In the genomic region with DNA sequence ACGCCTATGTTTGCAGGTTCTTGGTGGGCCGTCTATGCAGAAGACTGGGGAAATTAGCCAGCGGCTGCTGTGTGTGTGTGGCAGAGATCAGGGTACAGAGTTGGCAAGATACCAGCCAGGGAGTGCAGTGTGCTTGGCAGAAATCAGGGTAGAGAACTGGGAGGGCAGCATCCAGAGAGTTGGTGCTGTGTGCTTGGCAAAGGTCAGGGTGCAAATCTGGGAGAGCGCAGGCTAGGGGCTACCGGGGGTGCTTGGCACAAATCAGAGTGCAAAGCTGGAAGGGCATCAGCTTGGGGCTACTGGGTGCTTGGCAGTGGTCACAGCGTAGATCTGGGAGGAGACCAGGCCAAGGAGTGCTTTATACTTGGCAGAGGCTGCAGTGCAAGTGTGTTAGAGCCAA, we compare ENCODE assay signal across 19 mouse cellular contexts.
A peak's percentile ranks its signal among the peaks of the same experiment; 100 is the strongest.
DNase-seq lines count a peak whose midpoint lies in the region; ATAC-seq lines count a peak whose summit lies in the region.
"Had no signal": no experiment of that assay in that cellular context is flagged by ENCODE, and none has a peak within 500 bp of the region (broad histone marks: within the 10 kb centered on the region; RNA-seq: fewer than 3 reads in every experiment).

No protein-coding gene starts in this region.

- no peaks in the 10 kb centered on the region for H3K27me3 ChIP-seq in midbrain, embryonic 11.5 days (ENCODE audit: control insufficient read depth, insufficient read depth, low read length)
- 0 out of 2 replicates have a peak, but pooled peaks cover 2% of the 10 kb centered on the region for H3K27me3 ChIP-seq in midbrain, embryonic 16.5 days (ENCODE audit: control insufficient read depth, insufficient read depth, low read depth, low read length)
- peaks cover 21% of the 10 kb centered on the region for H3K27me3 ChIP-seq in limb, embryonic 10.5 days (ENCODE audit: low read depth, poor library complexity, severe bottlenecking)
- H3K27me3 ChIP-seq: CH12.LX; hindbrain, embryonic 13.5 days; kidney, embryonic 15.5 days; midbrain, embryonic 12.5 days; stomach, embryonic 15.5 days had no signal

- H3K4me3 ChIP-seq in midbrain, embryonic 11.5 days (ENCODE audit: low read depth, low read length) = no peak overlapping the region
- H3K4me3 ChIP-seq in midbrain, embryonic 16.5 days (ENCODE audit: low read depth, low read length) = no peak overlapping the region
- no peak overlapping the region for H3K4me3 ChIP-seq in limb, embryonic 10.5 days
- H3K4me3 ChIP-seq: embryonic facial prominence, embryonic 10.5 days; hindbrain, embryonic 13.5 days; kidney, embryonic 15.5 days; midbrain, embryonic 12.5 days; stomach, embryonic 15.5 days had no signal

- H3K9ac ChIP-seq in midbrain, embryonic 11.5 days (ENCODE audit: low read length) = no peak overlapping the region
- H3K9ac ChIP-seq in midbrain, embryonic 16.5 days (ENCODE audit: low read depth, low read length) = no peak overlapping the region
- H3K9ac ChIP-seq: hindbrain, embryonic 13.5 days; kidney, embryonic 15.5 days; midbrain, embryonic 12.5 days; stomach, embryonic 15.5 days had no signal

- WGBS in midbrain, embryonic 11.5 days = 93% methylated on average over 6 of the region's 6 CpGs
- WGBS in midbrain, embryonic 16.5 days = 86% methylated on average over 6 of the region's 6 CpGs
- 95% methylated on average over 6 of the region's 6 CpGs for WGBS in limb, embryonic 10.5 days

- H3K4me1 ChIP-seq in midbrain, embryonic 11.5 days (ENCODE audit: control insufficient read depth, insufficient read depth, low read length) = no peaks in the 10 kb centered on the region
- H3K4me1 ChIP-seq in midbrain, embryonic 16.5 days (ENCODE audit: control insufficient read depth, insufficient read depth, low read length) = 0 out of 2 replicates have a peak, but pooled peaks cover 2% of the 10 kb centered on the region
- peaks cover 10% of the 10 kb centered on the region for H3K4me1 ChIP-seq in limb, embryonic 10.5 days
- H3K4me1 ChIP-seq: midbrain, embryonic 12.5 days had no signal

- peak; percentile 65 for DNase-seq in adrenal gland, postnatal 10 days
- no peak for DNase-seq in adrenal gland, adult 8-10 months
- peak; percentile 56 to 78 for DNase-seq in heart, adult 18-20 months
- no peak for DNase-seq in heart, postnatal 25 days (ENCODE audit: low spot score)
- DNase-seq in midbrain, embryonic 11.5 days (ENCODE audit: low spot score, missing footprints) = peak; percentile 56
- DNase-seq in limb, embryonic 10.5 days (ENCODE audit: low spot score) = no peak
- DNase-seq: lung, adult 2 months; lung, postnatal 36 days had no signal

- H3K27ac ChIP-seq in midbrain, embryonic 11.5 days (ENCODE audit: low read depth, low read length) = no peak overlapping the region
- no peak overlapping the region for H3K27ac ChIP-seq in midbrain, embryonic 16.5 days (ENCODE audit: low read length)
- H3K27ac ChIP-seq in limb, embryonic 10.5 days = 0 out of 2 replicates have a peak overlapping the region, but pooled peaks have one; percentile 0
- H3K27ac ChIP-seq: embryonic facial prominence, embryonic 10.5 days; hindbrain, embryonic 13.5 days; kidney, embryonic 15.5 days; midbrain, embryonic 12.5 days; stomach, embryonic 15.5 days had no signal

- no peak for ATAC-seq in midbrain, embryonic 11.5 days (ENCODE audit: low FRiP score)
- no peak for ATAC-seq in midbrain, embryonic 16.5 days
- no peak for ATAC-seq in CD4-positive, CD25-positive, alpha-beta regulatory T cell, adult 4 months
- ATAC-seq: forebrain, embryonic 14.5 days; intestine, embryonic 16.5 days had no signal

- intact Hi-C loops in heart, postnatal 25 days (cut with DNase I) = no loop called here

- no peaks in the 10 kb centered on the region for H3K36me3 ChIP-seq in midbrain, embryonic 11.5 days (ENCODE audit: control insufficient read depth, insufficient read depth, low read length)
- H3K36me3 ChIP-seq in midbrain, embryonic 16.5 days (ENCODE audit: control insufficient read depth, insufficient read depth, low read length) = no peaks in the 10 kb centered on the region
- H3K36me3 ChIP-seq in limb, embryonic 10.5 days = no peaks in the 10 kb centered on the region
- H3K36me3 ChIP-seq: embryonic facial prominence, embryonic 10.5 days; hindbrain, embryonic 13.5 days; kidney, embryonic 15.5 days; midbrain, embryonic 12.5 days; stomach, embryonic 15.5 days had no signal

- H3K9me3 ChIP-seq in midbrain, embryonic 11.5 days (ENCODE audit: control insufficient read depth, low read length) = no peaks in the 10 kb centered on the region
- no peaks in the 10 kb centered on the region for H3K9me3 ChIP-seq in midbrain, embryonic 16.5 days (replicated peaks; ENCODE audit: control insufficient read depth, low read length, poor library complexity, severe bottlenecking)
- H3K9me3 ChIP-seq in limb, embryonic 10.5 days (replicated peaks) = no peaks in the 10 kb centered on the region
- H3K9me3 ChIP-seq: embryonic facial prominence, embryonic 10.5 days; hindbrain, embryonic 13.5 days; kidney, embryonic 15.5 days; midbrain, embryonic 12.5 days; stomach, embryonic 15.5 days had no signal

- H3K4me2 ChIP-seq in midbrain, embryonic 11.5 days = no peak overlapping the region
- no peak overlapping the region for H3K4me2 ChIP-seq in midbrain, embryonic 16.5 days (ENCODE audit: low read length)
- H3K4me2 ChIP-seq: hindbrain, embryonic 13.5 days; kidney, embryonic 15.5 days; liver, embryonic 11.5 days; midbrain, embryonic 12.5 days; stomach, embryonic 15.5 days had no signal

Comparison
In these comparisons a context has a peak if more than half of its experiments do, and no peak if none do; other contexts are left out.
1. DNase-seq: peak in adrenal gland, postnatal 10 days (single experiment), heart, adult 18-20 months (2 of 2) and midbrain, embryonic 11.5 days (single experiment); none in adrenal gland, adult 8-10 months (single experiment), heart, postnatal 25 days (single experiment) and limb, embryonic 10.5 days (single experiment).